Mouse (Mus musculus) small intestine, adult 2 months (tissue): ENCODE measurements around the gene Casp1.

ENCODE experiments used
- CTCF ChIP-seq: fragments of 200-500 bp; IDR thresholded peaks from 2 replicates; pipeline ENCODE4 v1.5.1; 2012; ENCODE audit warnings: low read depth, mild to moderate bottlenecking, control low read depth, inconsistent platforms, low read length, moderate library complexity, mixed read lengths; ENCODE audit not compliant: insufficient replicate concordance, insufficient read length; ENCODE audit errors: extremely low read depth
- POLR2A ChIP-seq: fragments of 200-500 bp; IDR thresholded peaks from 2 replicates; pipeline ENCODE4 v1.6.1; 2012; ENCODE audit warnings: low read depth, mild to moderate bottlenecking, control low read depth, inconsistent platforms, low read length, moderate library complexity

- TF ChIP-seq CTCF: no peak
- TF ChIP-seq POLR2A: no peak
These were observed 1.7 kb upstream of the Casp1 start for GRCm38 (mm10) chr9:5296354-5297237.
